Mouse (Mus musculus) left cerebral cortex, postnatal 36 days (tissue): ENCODE results near the gene Ccl22. TPM values are rescaled to one million over a fixed set of nuclear protein-coding genes. Genes with fewer than 3 reads are reported as not detected.

Experiments used
- DNase-seq, 2 experiments: peaks; one replicate each; pipeline ENCODE4 v3.0.0; 2021 to 2022; ENCODE audit warnings: low spot score in 2 of 2, mixed read lengths in 1 of 2
- intact Hi-C: fragments of 180-260 bp; cut with DNase I; formaldehyde crosslinking; loops from one replicate; pipeline ENCODE4 v1.15.1; 2025
- total RNA-seq, 2 experiments: library from RNA; stranded (reverse); gene quantifications; 2 replicates each; pipeline ENCODE4 v1.2.3; 2021

Gene Ccl22
- total RNA-seq, 2 experiments from 2014 or later = 0.17 TPM; not detected in 1

GRCm38 (mm10) chr8:94729301-94729700 lies 16.1 kb upstream of the Ccl22 start:
- intact Hi-C loops = no loop called here

GRCm38 (mm10) chr8:94733821-94734465 lies 11.4 kb upstream of the Ccl22 start:
- DNase-seq = no peak
- intact Hi-C loops = no loop called here

More at GRCm38 (mm10) chr8:94729301-94729700, 16.1 kb upstream of the Ccl22 start:
- no peak for DNase-seq

GRCm38 (mm10) chr8:94734735-94735350 lies 10.5 kb upstream of the Ccl22 start:
- intact Hi-C loops = no loop called here

GRCm38 (mm10) chr8:94735426-94736094 lies 9.8 kb upstream of the Ccl22 start:
- no peak for DNase-seq
- intact Hi-C loops = no loop called here

More at GRCm38 (mm10) chr8:94734735-94735350, 10.5 kb upstream of the Ccl22 start:
- no peak for DNase-seq

- DNase-seq = no peak
- intact Hi-C loops = no loop called here
These were observed 5.6 kb upstream of the Ccl22 start for GRCm38 (mm10) chr8:94739829-94740228.

- intact Hi-C loops = no loop called here
- DNase-seq = no peak
These were observed 4.8 kb upstream of the Ccl22 start for GRCm38 (mm10) chr8:94740591-94740990.

GRCm38 (mm10) chr8:94741726-94742125 lies 3.7 kb upstream of the Ccl22 start:
- intact Hi-C loops = no loop called here
- DNase-seq = no peak

GRCm38 (mm10) chr8:94744484-94744883 lies 906 bp upstream of the Ccl22 start:
- DNase-seq = no peak
- intact Hi-C loops = no loop called here

- no peak for DNase-seq
- intact Hi-C loops = no loop called here
These were observed 418 bp upstream of the Ccl22 start for GRCm38 (mm10) chr8:94744972-94745371.

- no peak for DNase-seq
- intact Hi-C loops = no loop called here
These were observed 1.4 kb downstream of the Ccl22 start for GRCm38 (mm10) chr8:94746832-94747231.

- intact Hi-C loops = no loop called here
- DNase-seq = no peak
These were observed 3.0 kb downstream of the Ccl22 start for GRCm38 (mm10) chr8:94748363-94748762.

GRCm38 (mm10) chr8:94749942-94750341 lies 4.6 kb downstream of the Ccl22 start:
- intact Hi-C loops = no loop called here
- DNase-seq = no peak

GRCm38 (mm10) chr8:94751023-94751849 lies 5.8 kb downstream of the Ccl22 start:
- peak in 1 of 2 experiments; percentile 31 for DNase-seq
- intact Hi-C loops = no loop called here

- intact Hi-C loops = no loop called here
- no peak for DNase-seq
These were observed 8.6 kb downstream of the Ccl22 start for GRCm38 (mm10) chr8:94754006-94754405.

GRCm38 (mm10) chr8:94754486-94754885 lies 9.1 kb downstream of the Ccl22 start:
- DNase-seq = no peak
- intact Hi-C loops = no loop called here

GRCm38 (mm10) chr8:94767035-94767434 lies 21.6 kb downstream of the Ccl22 start:
- intact Hi-C loops = no loop called here
- DNase-seq = no peak

- DNase-seq = no peak
- intact Hi-C loops = loop anchor here (5.0 kb wide), 1 partner anchor 41 kb away; the partner anchor contains the start of gene Ccl17
These were observed 25.6 kb downstream of the Ccl22 start for GRCm38 (mm10) chr8:94770945-94771344.

- DNase-seq = peak; percentile 90 to 91
- intact Hi-C loops = loop anchor here (1.0 to 5.0 kb wide), 2 partner anchors 40 to 68 kb away; partner anchors contain the start of gene Ccl17
These were observed 26.7 kb downstream of the Ccl22 start, which contains the start of gene Cx3cl1 for GRCm38 (mm10) chr8:94771941-94772670. Cx3cl1 (plus strand) TSS chr8:94772009.

- peak; percentile 46 to 57 for DNase-seq
These were observed 27.7 kb downstream of the Ccl22 start for GRCm38 (mm10) chr8:94773048-94773447.

More at GRCm38 (mm10) chr8:94773048-94773447, 27.7 kb downstream of the Ccl22 start:
- intact Hi-C loops = loop anchor here (5.0 kb wide), 1 partner anchor 39 kb away; the partner anchor contains the start of gene Ccl17
